Mouse (Mus musculus) embryonic facial prominence, embryonic 14.5 days (tissue): ENCODE measurements around the gene Psmg3. TPM values are rescaled to one million over a fixed set of nuclear protein-coding genes. Genes with fewer than 3 reads are reported as not detected.

Experiments used
- ATAC-seq: fragments of 200-750 bp; cut with Nextera tagmentation; 2 replicates; pipeline ENCODE4 v1.8.0; 2017; ENCODE audit warnings: low read depth, moderate number of reproducible peaks, moderate TSS enrichment
- DNase-seq: peaks from one replicate; pipeline ENCODE4 v3.0.0-alpha.2; 2015; ENCODE audit warnings: low spot score
- H3K27ac ChIP-seq: fragments of 300-500 bp; sonication (generic); replicated peaks from 2 replicates; pipeline ENCODE4 v1.5.1; 2014; ENCODE audit warnings: low read depth, mild to moderate bottlenecking, low read length, moderate library complexity
- H3K27me3 ChIP-seq: fragments of 300-500 bp; sonication (generic); replicated peaks from 2 replicates; pipeline ENCODE4 v1.6.1; 2014; ENCODE audit warnings: low read length; ENCODE audit not compliant: control insufficient read depth, insufficient read depth
- H3K36me3 ChIP-seq: fragments of 300-500 bp; sonication (generic); 2 replicates; pipeline ENCODE4 v1.6.1; 2014; ENCODE audit warnings: low read length, mixed read lengths; ENCODE audit not compliant: control insufficient read depth, insufficient read depth
- H3K4me1 ChIP-seq: fragments of 300-500 bp; sonication (generic); 2 replicates; pipeline ENCODE4 v1.6.1; 2014; ENCODE audit warnings: antibody characterized with exemption, low read length; ENCODE audit not compliant: control insufficient read depth, insufficient read depth
- H3K4me2 ChIP-seq: fragments of 300-500 bp; sonication (generic); 2 replicates; pipeline ENCODE4 v1.6.1; 2014; ENCODE audit warnings: low read depth, mild to moderate bottlenecking, low read length, moderate library complexity, mixed read lengths
- H3K4me3 ChIP-seq: fragments of 300-500 bp; sonication (generic); 2 replicates; pipeline ENCODE4 v1.5.1; 2014; ENCODE audit warnings: low read depth, mild to moderate bottlenecking, low read length
- H3K9ac ChIP-seq: fragments of 300-500 bp; sonication (generic); 2 replicates; pipeline ENCODE4 v1.6.1; 2014; ENCODE audit warnings: low read depth, mild to moderate bottlenecking, low read length, moderate library complexity, mixed read lengths
- H3K9me3 ChIP-seq: fragments of 300-500 bp; sonication (generic); 2 replicates; pipeline ENCODE4 v1.6.1; 2016; ENCODE audit warnings: low read length; ENCODE audit not compliant: control insufficient read depth
- WGBS: fragments of 180-500 bp; shearing (Covaris S2); extraction: QIAGEN DNeasy Blood & Tissue Kit; methylation state at CpG from one replicate; pipeline ENCODE4 v1.1.7; 2014; 5-methylcytosine and 5-hydroxymethylcytosine counted together
- polyA plus RNA-seq: library from polyadenylated mRNA; unstranded; fragments of >200 nt; fragmentation: Nextera tagmentation; extraction: Ambion mirVana; gene quantifications from 2 replicates; pipeline ENCODE4 v1.2.1, GENCODE M21; 2014

Gene Psmg3
- polyA plus RNA-seq, result 61.2 and 61.8 TPM in 2 replicates

DNA sequence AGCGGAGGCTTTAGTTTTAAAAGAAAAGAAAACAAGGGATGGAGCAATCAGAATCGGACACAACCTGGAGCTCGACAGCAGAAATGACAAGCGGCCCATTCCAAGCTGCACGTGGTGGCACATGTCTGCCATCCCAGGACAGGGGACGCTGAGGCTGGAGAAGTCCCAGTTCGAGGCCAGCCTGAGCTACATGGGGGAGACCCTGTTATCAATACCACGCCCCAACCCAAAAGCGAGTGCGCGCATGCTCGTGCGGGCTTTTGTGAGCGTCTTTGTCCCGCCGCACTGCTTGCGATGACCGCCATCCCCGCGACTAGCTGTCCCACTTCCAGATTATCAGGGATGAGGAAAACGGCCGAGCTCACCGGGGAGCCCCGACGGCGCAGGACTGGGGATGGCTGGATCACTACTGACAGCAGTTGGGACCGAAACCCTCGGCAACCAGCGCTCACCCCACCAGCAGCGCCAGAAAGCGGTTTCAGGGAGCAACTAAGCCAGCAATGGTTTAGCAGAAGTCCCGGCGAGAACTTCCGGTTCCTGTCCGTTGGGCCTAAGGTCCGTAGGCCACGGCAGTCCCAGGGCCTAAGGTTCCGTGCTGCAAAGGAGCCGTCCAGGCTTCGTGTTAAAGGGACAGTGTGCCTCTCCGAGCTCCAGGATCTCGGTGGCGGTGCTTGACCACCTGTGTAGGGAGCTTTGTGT lies at the start of gene Psmg3, which contains the start of gene Gm26938:
Gene Psmg3, minus strand, starts transcription at position 529 of the 699 bp plus-strand sequence.
Gene Gm26938, minus strand, starts transcription at position 51 of the 699 bp plus-strand sequence.
- peak within 1 kb of the TSS; percentile 46 for H3K27ac ChIP-seq
- peak within 1 kb of the TSS; percentile 92 for H3K4me2 ChIP-seq
- H3K4me1 ChIP-seq, result peaks cover 8% of the 10 kb centered on the region; the same call in 1 of the 2 replicates
- ATAC-seq, result peak; percentile 89
- H3K9ac ChIP-seq, result peak within 1 kb of the TSS; percentile 68
- H3K4me3 ChIP-seq, result peak within 1 kb of the TSS; percentile 69
- H3K9me3 ChIP-seq, result no peaks in the 10 kb centered on the region
- H3K27me3 ChIP-seq, result no peaks in the 10 kb centered on the region
- peaks cover 28% of the 10 kb centered on the region for H3K36me3 ChIP-seq
- 1% methylated on average over 42 of the region's 43 CpGs for WGBS
- DNase-seq, result peak; percentile 86

DNA sequence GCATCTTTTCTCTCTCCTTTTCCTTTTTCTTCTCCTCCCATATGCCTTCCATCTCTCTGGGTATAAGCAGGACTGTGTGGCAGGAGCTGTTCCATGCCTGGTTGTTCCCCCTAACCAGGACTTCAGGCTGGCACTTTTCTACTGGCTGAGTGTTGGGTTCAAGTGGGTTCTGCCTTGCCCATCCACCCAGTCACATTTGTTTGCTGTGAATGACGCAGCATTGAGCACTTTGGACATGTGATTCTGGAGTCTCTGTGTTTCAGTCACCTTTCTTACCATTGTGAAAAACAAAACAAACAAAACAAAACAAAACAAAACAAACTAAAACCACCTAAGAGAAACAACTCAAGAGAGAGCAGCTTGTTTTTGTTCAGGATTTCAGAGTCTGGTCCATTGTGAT lies 44.8 kb upstream of the Psmg3 start:
- Histone ChIP-seq H3K9ac (no peak overlapping the region), H3K27ac (no peak overlapping the region), H3K4me1 (no peaks in the 10 kb centered on the region), H3K36me3 (no peaks in the 10 kb centered on the region), H3K9me3 (no peaks in the 10 kb centered on the region), H3K4me2 (no peak overlapping the region), H3K4me3 (no peak overlapping the region), H3K27me3 (no peaks in the 10 kb centered on the region)
- 83% methylated on average over 1 of the region's 1 CpGs for whole genome bisulfite sequencing
- no peak for ATAC-seq
- DNase-seq, result no peak

DNA sequence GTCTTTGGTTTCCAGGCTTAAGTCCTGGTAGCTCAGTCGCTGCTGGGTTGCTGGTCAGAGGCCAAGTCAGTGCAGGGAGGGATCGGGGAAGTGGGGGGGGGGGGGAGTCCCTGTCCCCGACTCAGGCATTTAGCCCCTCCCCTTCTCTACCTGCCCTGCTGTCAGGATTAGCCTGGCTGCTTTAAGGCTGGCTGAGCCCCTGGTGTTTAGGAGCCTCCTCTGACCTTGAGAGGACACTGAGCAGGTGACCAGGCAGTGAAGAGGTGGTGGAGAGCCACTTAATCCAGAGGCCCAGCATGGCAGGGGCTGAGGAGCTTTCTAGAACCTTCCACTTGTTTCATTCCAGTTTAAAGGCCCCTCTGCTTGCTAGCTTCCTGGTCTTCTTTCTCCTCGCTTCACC lies 44.2 kb upstream of the Psmg3 start:
- H3K9ac ChIP-seq, result no peak overlapping the region
- ATAC-seq (no peak), DNase-seq (no peak)
- no peak overlapping the region for H3K4me3 ChIP-seq
- H3K36me3 ChIP-seq, result no peaks in the 10 kb centered on the region
- 14% methylated on average over 4 of the region's 4 CpGs for WGBS
- H3K27ac ChIP-seq, result no peak overlapping the region
- no peaks in the 10 kb centered on the region for H3K4me1 ChIP-seq
- H3K27me3 ChIP-seq, result no peaks in the 10 kb centered on the region
- H3K9me3 ChIP-seq, result no peaks in the 10 kb centered on the region
- H3K4me2 ChIP-seq, result no peak overlapping the region

DNA sequence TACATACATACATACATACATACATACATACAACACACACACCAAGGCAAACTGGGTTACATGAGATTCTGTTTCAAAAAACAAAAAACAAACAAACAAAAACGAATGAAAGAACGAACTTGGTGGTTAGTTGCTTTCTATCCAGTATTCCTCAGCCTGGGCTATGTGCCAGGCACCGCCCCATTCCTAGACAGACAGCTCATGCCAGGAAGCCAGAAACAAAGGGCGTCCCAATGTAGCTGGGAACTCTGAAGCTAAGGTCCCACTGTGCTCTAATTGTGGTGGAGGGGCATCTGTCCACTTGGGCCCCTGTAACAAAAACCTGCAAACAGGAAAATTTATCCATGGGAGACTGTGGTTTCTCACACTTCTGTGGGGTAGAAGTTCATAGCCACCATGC lies 36.1 kb upstream of the Psmg3 start:
- Histone ChIP-seq H3K4me3 (no peak overlapping the region), H3K9ac (no peak overlapping the region), H3K4me1 (no peaks in the 10 kb centered on the region), H3K27ac (no peak overlapping the region), H3K4me2 (no peak overlapping the region), H3K36me3 (no peaks in the 10 kb centered on the region), H3K9me3 (no peaks in the 10 kb centered on the region), H3K27me3 (no peaks in the 10 kb centered on the region)
- 47% methylated on average over 4 of the region's 4 CpGs for WGBS
- ATAC-seq (no peak), DNase-seq (peak; percentile 75)

DNA sequence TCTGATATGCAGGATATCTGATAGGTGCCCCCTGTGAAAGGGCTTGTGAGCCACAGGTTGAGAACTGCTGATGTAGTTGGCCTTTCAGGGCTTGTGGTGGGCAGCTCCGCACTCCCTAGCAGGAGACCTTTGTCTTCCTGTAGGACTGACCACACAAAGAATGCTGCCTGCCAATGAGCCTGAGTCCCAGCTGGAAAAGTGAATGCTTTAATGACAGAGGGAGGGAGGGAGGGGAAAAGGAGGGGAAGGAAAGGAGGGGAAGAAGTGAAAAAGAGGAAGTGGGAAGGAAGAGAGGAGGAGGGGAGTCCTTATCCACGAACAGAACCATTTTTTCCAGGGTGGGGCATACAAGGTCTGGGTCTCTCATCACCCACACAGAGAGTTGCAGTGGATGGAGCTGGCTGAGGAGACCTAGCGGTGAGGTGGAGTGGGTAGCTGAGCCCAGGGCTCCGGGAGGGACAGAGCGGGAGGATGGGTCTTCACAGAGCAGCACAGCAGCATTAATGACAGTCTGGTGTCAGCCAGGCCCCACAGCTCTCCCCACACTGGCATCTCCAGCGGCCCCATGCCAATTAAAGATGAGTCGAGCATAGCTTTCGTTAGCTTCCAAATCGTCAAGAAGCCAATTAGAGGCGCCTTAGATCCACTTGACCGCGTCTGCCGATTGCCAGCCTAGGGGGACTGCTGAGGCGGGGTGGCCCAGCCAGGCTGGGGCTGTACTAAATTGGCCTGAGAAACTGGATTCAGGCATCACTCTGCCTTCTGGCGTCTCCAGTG lies 33.8 kb upstream of the Psmg3 start:
- no peak overlapping the region for H3K9ac ChIP-seq
- H3K4me1 ChIP-seq, result no peaks in the 10 kb centered on the region
- H3K9me3 ChIP-seq, result no peaks in the 10 kb centered on the region
- no peaks in the 10 kb centered on the region for H3K27me3 ChIP-seq
- no peaks in the 10 kb centered on the region for H3K36me3 ChIP-seq
- 40% methylated on average over 15 of the region's 15 CpGs for WGBS
- H3K4me3 ChIP-seq, result no peak overlapping the region
- no peak overlapping the region for H3K4me2 ChIP-seq
- DNase-seq (peak; percentile 40), ATAC-seq (peak; percentile 60; the same call in 1 of the 2 replicates)
- H3K27ac ChIP-seq, result no peak overlapping the region

DNA sequence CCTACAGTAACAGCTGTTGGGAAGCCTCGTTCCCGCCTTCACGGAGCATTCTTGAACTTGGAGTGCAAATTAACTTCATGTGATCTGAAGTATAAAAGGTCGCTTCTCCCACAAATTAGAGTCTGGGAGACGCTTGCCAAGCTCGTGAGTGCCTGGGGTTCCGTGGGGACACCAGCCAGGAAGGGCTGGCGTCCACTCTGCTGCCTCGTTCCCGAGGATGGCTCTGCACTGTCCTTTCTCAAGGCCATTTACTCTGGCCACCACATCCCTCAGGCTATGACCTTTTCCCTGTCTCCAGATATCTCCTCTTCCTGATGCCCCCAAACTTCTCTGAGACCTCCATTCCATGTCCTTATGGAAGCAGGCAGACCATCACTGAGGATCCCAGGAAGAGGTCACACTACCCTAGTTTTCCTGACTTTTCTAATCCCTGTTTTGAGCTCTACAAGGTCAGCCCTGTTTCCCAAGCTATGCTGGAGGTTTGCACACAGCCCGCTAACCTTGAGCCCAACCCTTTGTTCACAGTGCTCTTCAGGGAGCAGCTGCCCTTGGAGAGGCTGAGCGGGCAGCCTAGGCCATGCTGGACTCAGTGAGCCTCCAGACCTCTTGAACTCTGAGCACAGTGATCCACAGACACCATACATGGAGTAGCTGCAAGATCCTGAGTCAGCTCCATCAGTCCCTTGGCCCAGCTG lies 23.1 kb upstream of the Psmg3 start:
- Histone ChIP-seq H3K27me3 (no peaks in the 10 kb centered on the region), H3K4me2 (no peak overlapping the region), H3K36me3 (no peaks in the 10 kb centered on the region), H3K9ac (no peak overlapping the region), H3K9me3 (peaks cover 6% of the 10 kb centered on the region), H3K4me3 (no peak overlapping the region), H3K4me1 (no peaks in the 10 kb centered on the region; the same call in 1 of the 2 replicates), H3K27ac (no peak overlapping the region)
- ATAC-seq (no peak), DNase-seq (peak; percentile 54)
- WGBS, result 70% methylated on average over 12 of the region's 12 CpGs

DNA sequence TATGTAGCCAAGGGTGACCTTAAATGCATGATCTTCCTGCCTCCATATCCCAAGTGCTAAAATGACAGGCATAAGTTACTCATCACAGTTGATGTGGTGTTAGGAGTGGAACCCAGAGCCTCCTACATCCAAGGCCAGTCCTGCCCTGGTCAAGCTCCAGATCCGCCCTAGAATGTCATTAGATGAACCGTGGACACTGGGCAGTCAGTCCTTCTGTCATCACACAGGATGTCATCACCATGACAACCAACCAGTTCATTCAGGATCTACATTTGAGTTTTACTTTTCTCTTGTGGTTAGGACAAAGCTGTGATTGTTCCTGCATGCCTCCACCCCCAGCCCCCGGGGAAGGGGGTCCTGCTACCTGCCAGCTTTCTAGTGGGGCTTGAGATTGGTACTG lies 12.5 kb upstream of the Psmg3 start:
- WGBS, result 26% methylated on average over 3 of the region's 3 CpGs
- no peak for ATAC-seq
- H3K27ac ChIP-seq, result no peak overlapping the region
- no peaks in the 10 kb centered on the region for H3K4me1 ChIP-seq
- peaks cover 2% of the 10 kb centered on the region; the same call in 1 of the 2 replicates for H3K9me3 ChIP-seq
- H3K9ac ChIP-seq, result no peak overlapping the region
- no peak overlapping the region for H3K4me2 ChIP-seq
- DNase-seq, result no peak
- no peak overlapping the region for H3K4me3 ChIP-seq
- no peaks in the 10 kb centered on the region for H3K27me3 ChIP-seq
- no peaks in the 10 kb centered on the region for H3K36me3 ChIP-seq

DNA sequence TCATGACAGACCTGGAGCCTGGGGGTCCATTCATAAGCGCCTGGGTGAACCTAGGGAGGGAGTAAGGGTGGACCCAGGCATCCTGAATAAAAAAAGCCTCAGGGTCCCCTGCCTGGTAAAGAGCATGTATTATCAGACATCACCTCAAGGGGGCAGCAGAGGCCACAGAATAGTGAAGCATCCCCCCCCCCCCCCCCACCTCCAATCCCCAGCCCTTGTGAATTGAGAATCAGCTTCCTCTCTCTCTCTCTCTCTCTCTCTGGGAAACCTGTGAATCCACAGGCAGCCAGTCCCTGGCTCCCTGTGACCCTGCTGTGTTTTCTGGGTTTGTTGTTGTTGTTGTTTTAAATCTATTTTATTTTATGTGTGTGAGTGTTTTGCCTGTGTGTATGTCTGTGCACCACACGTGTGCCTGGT lies 11.8 kb upstream of the Psmg3 start:
- H3K4me2 ChIP-seq, result no peak overlapping the region
- H3K9ac ChIP-seq, result no peak overlapping the region
- H3K9me3 ChIP-seq, result no peaks in the 10 kb centered on the region
- no peak for ATAC-seq
- H3K36me3 ChIP-seq, result no peaks in the 10 kb centered on the region
- no peak overlapping the region for H3K27ac ChIP-seq
- WGBS, result 19% methylated on average over 2 of the region's 2 CpGs
- no peak overlapping the region for H3K4me3 ChIP-seq
- peak; percentile 62 for DNase-seq
- H3K4me1 ChIP-seq, result no peaks in the 10 kb centered on the region
- H3K27me3 ChIP-seq, result no peaks in the 10 kb centered on the region
